Mouse (Mus musculus): Measurements from ENCODE around the gene Lpcat3.

The Lpcat3 gene

GRCm38 (mm10) chr6:124706061-124706627, 43.3 kb downstream of the Lpcat3 start:
- no peak for DNase-seq (ENCODE audit: low spot score)

- peak; percentile 66 for DNase-seq (ENCODE audit: low spot score)
These were observed 45.6 kb downstream of the Lpcat3 start for GRCm38 (mm10) chr6:124708289-124708889.

DNA sequence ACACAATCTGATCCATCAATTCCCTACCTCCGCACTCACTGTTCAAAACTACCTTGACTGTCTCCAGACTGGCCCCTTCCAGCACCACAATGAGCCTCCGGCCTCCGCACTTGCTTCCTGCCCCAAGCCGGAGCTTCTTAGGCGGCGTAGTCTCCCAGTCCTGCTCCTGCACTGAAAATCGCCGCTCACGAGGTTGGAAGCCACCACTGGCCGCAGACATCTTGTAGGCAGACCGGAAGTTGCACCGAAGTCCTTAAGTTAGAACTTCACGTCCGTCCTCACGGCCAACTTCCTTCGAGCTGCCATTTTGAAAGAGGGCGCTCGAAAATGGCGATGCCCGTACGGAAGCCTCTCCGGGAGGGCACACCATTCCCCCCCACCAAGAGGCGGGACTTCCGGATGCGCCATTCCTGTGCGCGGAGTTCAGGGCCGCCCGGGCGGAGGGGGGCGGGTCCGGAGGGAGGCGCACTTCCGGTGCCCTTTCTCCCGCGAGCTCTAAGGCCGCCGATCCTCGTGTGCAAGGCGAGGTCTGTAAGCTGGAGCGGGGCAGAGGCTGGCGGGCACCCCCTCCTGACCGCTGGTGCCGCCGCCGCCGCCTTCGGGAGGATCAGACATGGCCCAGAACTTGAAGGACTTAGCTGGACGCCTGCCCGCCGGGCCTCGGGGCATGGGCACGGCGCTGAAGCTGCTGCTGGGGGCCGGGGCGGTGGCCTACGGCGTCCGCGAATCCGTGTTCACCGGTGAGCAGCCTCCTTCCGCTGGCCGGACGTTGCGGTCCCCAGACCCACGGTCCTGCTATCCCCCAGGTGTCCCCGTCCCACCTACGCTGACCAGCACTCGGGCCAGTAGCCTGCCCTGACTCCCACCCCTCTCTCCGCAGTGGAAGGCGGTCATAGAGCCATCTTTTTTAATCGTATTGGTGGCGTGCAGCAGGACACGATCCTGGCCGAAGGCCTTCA, 49.3 kb downstream of the Lpcat3 start, which contains the start of the genes Emg1 and Phb2:
TSS of gene Emg1 (minus strand) at position 355 of the 959 bp plus-strand sequence.
TSS of gene Phb2 (plus strand) at position 513 of the 959 bp plus-strand sequence.
- DNase-seq (ENCODE audit: low spot score) = peak; percentile 98

GRCm38 (mm10) chr6:124712918-124713317, 50.1 kb downstream of the Lpcat3 start:
- DNase-seq (ENCODE audit: low spot score) = no peak

GRCm38 (mm10) chr6:124716864-124717490, 54.1 kb downstream of the Lpcat3 start:
- peak; percentile 77 for DNase-seq (ENCODE audit: low spot score)

DNA sequence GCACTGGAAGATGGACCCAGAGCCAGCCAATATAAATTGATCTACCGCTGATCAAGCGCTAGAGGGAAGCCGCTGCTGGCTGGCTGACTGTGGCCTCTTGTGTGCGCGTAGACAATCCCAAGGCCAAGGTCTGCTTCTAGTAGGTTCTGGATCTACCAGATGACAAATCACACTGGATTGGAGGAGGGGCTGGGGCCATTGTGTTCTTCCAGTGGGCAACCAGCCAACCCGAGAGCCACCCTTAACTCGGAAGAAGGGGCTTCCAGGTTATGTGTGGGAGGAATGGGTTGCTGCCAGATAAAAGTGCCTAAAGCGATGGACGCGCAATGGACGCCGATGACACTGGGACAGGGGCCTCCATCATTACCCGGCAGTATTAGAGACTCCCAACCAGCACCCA, 55.1 kb downstream of the Lpcat3 start:
- DNase-seq (ENCODE audit: low spot score) = no peak

- DNase-seq (ENCODE audit: low spot score) = peak; percentile 86
These were observed 55.9 kb downstream of the Lpcat3 start for GRCm38 (mm10) chr6:124718703-124719102.

DNA sequence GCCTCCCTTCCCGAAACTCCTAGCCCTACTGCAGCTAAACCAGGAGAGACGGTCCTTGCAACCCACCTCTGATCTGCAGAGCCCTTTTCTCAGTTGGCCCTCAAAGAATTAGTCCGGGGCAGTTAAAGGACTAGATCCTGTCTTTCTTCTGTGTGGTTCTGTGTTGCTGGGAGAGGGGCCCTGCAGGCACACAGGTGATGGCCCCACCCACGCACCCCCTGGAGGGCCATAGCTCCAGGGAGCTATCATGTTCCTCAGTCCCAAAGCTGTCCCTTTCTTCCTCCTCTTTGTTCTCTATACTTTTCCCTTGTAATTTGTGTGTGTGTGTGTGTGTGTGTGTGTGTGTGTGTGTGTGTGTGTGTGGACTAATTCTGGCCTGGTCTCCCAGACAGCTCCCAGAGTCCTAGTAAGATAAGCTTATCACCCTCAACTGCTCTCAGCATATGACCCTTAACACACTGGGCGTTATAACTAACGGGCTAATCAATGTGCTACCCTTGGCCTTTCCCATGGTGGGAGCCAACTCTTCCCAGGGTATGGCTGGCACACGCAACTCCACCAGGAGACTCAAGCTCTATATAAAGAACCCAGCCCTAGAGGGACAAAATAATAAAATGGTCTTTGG, 56.6 kb downstream of the Lpcat3 start:
- no peak for DNase-seq (ENCODE audit: low spot score)

DNA sequence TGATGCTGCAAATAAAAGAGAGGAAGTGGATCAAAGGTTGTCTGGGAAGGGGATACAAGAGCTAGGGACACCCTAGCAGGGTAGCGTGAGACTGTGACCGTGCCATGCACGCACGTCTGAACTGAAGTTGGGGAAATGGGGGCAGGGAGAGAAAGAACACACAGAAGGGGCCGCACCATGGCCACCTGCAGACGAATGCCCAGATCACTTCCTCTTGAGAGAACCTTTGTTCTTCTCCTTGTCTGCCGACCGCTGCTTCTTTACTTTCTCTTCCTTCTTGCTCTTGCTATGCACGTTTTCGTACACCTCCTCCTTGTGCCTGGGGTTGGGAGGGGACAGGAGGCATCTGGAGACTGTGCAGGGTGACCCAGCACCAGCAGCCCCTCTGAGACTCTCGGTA, 58.1 kb downstream of the Lpcat3 start:
- DNase-seq (ENCODE audit: low spot score) = no peak

DNA sequence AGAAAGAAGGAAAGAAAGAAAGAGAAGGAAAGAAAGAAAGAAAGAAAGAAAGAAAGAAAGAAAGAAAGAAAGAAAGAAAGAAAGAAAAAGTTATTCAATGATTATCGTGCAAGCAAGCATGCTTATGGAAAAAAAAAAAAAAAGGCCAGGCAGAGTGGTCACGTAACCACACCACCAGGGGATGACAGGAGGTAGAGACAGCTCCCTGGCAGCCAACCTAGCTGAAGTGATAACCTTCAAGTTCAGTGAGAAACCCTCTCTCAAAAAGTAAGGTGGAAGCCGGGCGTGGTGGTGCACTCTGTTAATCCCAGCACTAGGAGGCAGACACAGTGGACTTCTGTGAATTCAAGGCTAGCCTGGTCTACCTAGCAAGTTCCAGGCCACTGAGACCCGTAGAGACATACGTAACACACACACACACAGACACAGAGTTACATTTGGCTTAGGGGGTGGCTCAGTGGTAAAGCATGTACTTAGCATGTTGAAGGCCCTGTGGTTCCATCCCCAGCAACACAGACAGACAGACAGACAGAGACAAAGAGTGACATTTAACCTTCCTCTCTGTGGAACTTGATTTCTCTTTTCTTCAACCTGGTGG, 60.1 kb downstream of the Lpcat3 start:
- no peak for DNase-seq (ENCODE audit: low spot score)

GRCm38 (mm10) chr6:124723541-124723940, 60.7 kb downstream of the Lpcat3 start:
- DNase-seq (ENCODE audit: low spot score) = no peak

- DNase-seq (ENCODE audit: low spot score) = no peak
These were observed 61.6 kb downstream of the Lpcat3 start for GRCm38 (mm10) chr6:124724472-124724871.

DNA sequence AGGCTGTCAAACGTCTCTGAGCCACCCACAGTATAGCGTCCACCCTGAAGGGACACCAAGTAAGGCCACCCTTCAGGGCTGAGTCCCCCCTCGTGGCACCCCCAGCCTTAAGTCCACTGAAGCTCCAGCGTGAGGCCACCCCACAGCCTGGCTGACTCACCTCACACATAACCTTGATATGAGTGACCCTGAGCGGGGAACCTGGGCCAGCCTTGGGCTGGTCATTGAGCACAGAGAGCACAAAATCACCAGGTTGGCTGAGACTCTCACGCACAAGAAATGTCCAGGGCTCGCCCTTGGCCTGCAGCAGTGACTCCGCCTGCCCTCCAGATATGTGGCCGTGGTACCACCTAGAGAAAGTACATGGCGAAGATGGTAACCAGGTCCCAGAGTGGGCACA, 65.8 kb downstream of the Lpcat3 start:
- no peak for DNase-seq (ENCODE audit: low spot score)

- no peak for DNase-seq (ENCODE audit: low spot score)
These were observed 67.3 kb downstream of the Lpcat3 start for GRCm38 (mm10) chr6:124729850-124730705.

- no peak for DNase-seq (ENCODE audit: low spot score)
These were observed 68.2 kb downstream of the Lpcat3 start for GRCm38 (mm10) chr6:124731038-124731437.

DNA sequence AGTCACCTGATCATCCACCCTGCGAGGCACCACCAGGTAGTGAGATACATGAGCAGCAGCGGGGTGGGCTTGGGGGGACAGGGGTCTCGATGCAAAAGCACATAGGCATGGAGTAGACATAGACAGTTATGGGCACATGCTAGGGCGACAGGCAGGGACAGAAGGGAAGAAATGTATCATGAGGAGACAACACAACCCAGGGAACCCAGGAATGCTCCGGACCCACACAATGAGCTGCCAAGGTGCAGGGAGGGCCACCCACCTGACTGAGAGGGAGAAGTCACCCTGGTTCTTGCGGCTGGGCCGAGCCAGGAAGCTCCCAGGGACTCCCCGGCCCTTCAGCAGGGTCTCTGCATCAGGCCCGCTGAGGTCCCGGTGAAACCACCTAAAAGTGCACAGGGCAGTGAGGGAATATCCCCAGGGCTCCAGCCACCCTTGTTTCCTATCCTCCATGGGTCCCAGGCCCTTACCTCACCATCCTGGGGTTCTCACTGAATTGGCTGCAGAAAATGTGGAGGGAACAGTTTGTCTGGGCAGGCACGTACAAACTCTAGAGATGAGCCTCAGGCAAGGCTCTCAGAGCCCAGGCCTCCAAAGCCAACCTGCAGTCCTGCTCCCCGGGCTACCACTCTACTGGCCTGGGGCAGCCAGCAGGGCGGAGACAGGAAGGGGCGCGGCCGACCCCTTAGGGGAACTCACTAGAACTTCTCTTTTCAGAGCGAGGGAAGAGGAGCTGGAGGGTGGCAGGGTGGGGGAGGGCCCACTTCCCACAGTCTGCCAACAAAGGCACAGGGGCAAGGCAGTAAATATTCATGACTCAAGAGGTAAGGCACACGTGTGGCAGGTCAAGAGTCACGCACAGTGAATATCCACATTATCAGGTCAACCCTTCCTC, 69.9 kb downstream of the Lpcat3 start:
- no peak for DNase-seq (ENCODE audit: low spot score)

- no peak for DNase-seq (ENCODE audit: low spot score)
These were observed 71.6 kb downstream of the Lpcat3 start for GRCm38 (mm10) chr6:124734417-124734816.

DNA sequence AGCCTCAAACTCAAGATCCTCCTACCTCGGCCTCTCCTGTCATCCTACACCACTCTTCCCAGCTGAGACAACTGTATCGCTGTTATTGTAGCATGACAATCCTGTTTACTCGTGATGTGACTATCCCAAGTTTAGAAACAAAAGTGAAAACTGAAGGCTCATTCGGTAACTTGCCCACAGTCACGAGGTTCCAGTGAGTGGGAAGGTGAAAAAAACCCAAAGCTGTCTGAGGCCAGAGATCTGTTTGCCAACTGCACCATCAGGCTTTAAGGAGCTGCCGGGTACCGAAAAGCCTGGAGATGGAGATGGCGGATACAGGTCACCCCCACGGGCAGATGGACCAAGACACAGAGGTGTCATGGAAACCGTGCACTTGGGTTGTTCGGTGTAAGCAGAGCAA, 74.2 kb downstream of the Lpcat3 start:
- DNase-seq (ENCODE audit: low spot score) = no peak

GRCm38 (mm10) chr6:124738511-124739023, 75.7 kb downstream of the Lpcat3 start, which contains the start of gene Ptpn6:
TSS of gene Ptpn6 (minus strand) at chr6:124738714.
- DNase-seq (ENCODE audit: low spot score) = peak; percentile 89

Data from yolk sac, embryonic 10.5 days (tissue).